Mouse (Mus musculus): ENCODE results near the gene Erap1. TPM values are rescaled to one million over a fixed set of nuclear protein-coding genes. Genes with fewer than 3 reads are reported as not detected.
A peak's percentile ranks its signal among the peaks of the same experiment; 100 is the strongest.
"Not testable (repeated sequence)": the region's sequence is repeated elsewhere in the genome, so short reads cannot be mapped to it uniquely, and the experiment has no call there.

Erap1 gene
- 10.6 and 16.8 TPM in 2 replicates for polyA plus RNA-seq (2014; fragmentation: Nextera tagmentation; extraction: Ambion mirVana)

DNA sequence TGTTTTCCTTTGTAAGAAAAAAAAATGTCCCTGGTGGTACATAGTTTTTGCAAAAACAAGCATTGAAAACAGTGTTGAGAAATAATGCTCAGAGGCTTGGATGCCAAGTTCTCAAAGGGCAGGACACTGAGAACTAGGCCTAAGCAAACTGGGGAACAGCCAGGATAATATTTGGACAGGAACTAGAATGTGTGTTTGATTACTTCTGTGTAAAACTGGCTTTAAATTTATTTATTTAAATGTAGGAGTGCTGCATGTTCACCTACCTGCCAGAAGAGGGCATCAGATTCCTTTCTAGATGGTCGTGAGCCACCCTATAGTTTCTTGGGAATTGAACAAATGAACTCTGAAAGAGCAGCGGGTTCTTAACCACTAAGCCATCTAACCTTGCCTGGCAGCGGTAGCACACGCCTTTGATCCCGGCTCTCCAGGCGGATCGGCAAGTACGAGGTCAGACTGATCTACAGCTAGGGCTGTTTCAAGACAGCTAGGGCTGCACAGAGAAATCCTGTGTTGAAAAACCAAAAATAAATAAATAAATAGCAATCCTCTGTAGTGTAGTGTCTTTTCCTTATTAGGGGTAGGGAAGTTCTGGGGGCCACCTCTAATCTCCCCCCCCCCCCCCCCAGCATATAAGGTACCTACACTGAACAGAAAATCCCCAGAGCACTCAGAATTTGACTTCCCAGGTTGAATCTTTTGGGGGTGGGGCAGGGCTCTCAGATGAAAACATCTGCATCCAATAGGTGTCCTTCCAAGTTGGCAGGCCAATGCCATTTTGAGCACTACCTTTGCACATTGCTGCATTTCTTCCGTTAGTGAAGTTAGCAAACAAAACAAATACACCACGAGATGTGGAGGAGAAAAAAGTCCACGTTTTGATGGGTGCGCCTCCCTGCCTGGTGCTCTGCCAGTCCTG is at the start of gene Erap1:
Gene Erap1, plus strand, starts transcription at position 776 of the 919 bp plus-strand sequence.
- Histone ChIP-seq H3K4me3 (ENCODE audit: low read length) (peak within 1 kb of the TSS; percentile 83), H3K4me2 (replicated peaks; ENCODE audit: low read depth, low read length) (peak within 1 kb of the TSS; percentile 58), H3K9me3 (ENCODE audit: control insufficient read depth, low read length) (no peaks in the 10 kb centered on the region), H3K36me3 (ENCODE audit: control insufficient read depth, insufficient read depth, low read length) (no peaks in the 10 kb centered on the region), H3K27ac (ENCODE audit: low read depth, low read length) (peak within 1 kb of the TSS; percentile 94), H3K9ac (ENCODE audit: low read depth, low read length) (peak within 1 kb of the TSS; percentile 94), H3K4me1 (ENCODE audit: control insufficient read depth, insufficient read depth, low read length) (no peaks in the 10 kb centered on the region), H3K27me3 (ENCODE audit: control insufficient read depth, insufficient read depth, low read length) (no peaks in the 10 kb centered on the region)
- peak; percentile 56 for ATAC-seq (ENCODE audit: low FRiP score, low TSS enrichment)
- under 1% methylated on average over 12 of the region's 12 CpGs for WGBS

- not testable (repeated sequence) for H3K4me3 ChIP-seq (ENCODE audit: low read length); H3K4me2 ChIP-seq (replicated peaks; ENCODE audit: low read depth, low read length); H3K36me3 ChIP-seq (ENCODE audit: control insufficient read depth, insufficient read depth, low read length); H3K27me3 ChIP-seq (ENCODE audit: control insufficient read depth, insufficient read depth, low read length); H3K4me1 ChIP-seq (ENCODE audit: control insufficient read depth, insufficient read depth, low read length); ATAC-seq (ENCODE audit: low FRiP score, low TSS enrichment); H3K9ac ChIP-seq (ENCODE audit: low read depth, low read length); H3K27ac ChIP-seq (ENCODE audit: low read depth, low read length); H3K9me3 ChIP-seq (ENCODE audit: control insufficient read depth, low read length)
- 66% methylated on average over 12 of the region's 12 CpGs for whole genome bisulfite sequencing
These were observed 48.0 kb upstream of the Erap1 start for GRCm38 (mm10) chr13:74591401-74591821.

- not testable (repeated sequence) for H3K4me3 ChIP-seq (ENCODE audit: low read length); H3K36me3 ChIP-seq (ENCODE audit: control insufficient read depth, insufficient read depth, low read length); H3K27me3 ChIP-seq (ENCODE audit: control insufficient read depth, insufficient read depth, low read length); H3K4me1 ChIP-seq (ENCODE audit: control insufficient read depth, insufficient read depth, low read length); ATAC-seq (ENCODE audit: low FRiP score, low TSS enrichment); H3K4me2 ChIP-seq (replicated peaks; ENCODE audit: low read depth, low read length); H3K9ac ChIP-seq (ENCODE audit: low read depth, low read length); H3K27ac ChIP-seq (ENCODE audit: low read depth, low read length); H3K9me3 ChIP-seq (ENCODE audit: control insufficient read depth, low read length)
- WGBS = 83% methylated on average over 2 of the region's 2 CpGs
These were observed 47.5 kb upstream of the Erap1 start for GRCm38 (mm10) chr13:74591828-74592227.

DNA sequence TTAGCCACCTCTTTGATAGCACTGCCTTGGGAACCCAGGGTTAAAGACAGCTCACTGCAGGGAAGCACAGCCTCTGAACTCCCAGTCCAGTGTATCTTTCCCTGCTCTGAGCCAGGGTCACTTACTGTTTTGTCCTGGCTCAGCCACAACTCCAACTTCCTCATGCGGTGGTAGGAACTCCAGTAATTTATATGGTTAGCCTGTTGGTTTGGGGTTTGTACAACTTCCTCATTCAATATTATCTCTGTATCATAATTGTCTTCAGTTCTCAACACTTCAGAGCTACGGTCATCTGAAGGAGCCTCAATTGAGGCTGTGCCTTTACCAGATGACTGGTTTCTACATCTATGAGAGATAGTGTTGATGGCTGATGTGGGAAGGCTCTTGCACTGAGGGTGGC is 42.3 kb upstream of the Erap1 start:
- 90% methylated on average over 2 of the region's 2 CpGs for WGBS
- ATAC-seq (ENCODE audit: low FRiP score, low TSS enrichment); H3K9me3 ChIP-seq (ENCODE audit: control insufficient read depth, low read length); H3K9ac ChIP-seq (ENCODE audit: low read depth, low read length); H3K27me3 ChIP-seq (ENCODE audit: control insufficient read depth, insufficient read depth, low read length); H3K4me1 ChIP-seq (ENCODE audit: control insufficient read depth, insufficient read depth, low read length); H3K4me2 ChIP-seq (replicated peaks; ENCODE audit: low read depth, low read length); H3K27ac ChIP-seq (ENCODE audit: low read depth, low read length); H3K36me3 ChIP-seq (ENCODE audit: control insufficient read depth, insufficient read depth, low read length); H3K4me3 ChIP-seq (ENCODE audit: low read length): not testable (repeated sequence)

- not testable (repeated sequence) for H3K27me3 ChIP-seq (ENCODE audit: control insufficient read depth, insufficient read depth, low read length); H3K4me3 ChIP-seq (ENCODE audit: low read length); H3K9ac ChIP-seq (ENCODE audit: low read depth, low read length); H3K27ac ChIP-seq (ENCODE audit: low read depth, low read length); ATAC-seq (ENCODE audit: low FRiP score, low TSS enrichment); H3K36me3 ChIP-seq (ENCODE audit: control insufficient read depth, insufficient read depth, low read length); H3K4me1 ChIP-seq (ENCODE audit: control insufficient read depth, insufficient read depth, low read length); H3K4me2 ChIP-seq (replicated peaks; ENCODE audit: low read depth, low read length); H3K9me3 ChIP-seq (ENCODE audit: control insufficient read depth, low read length)
- WGBS = no CpG with 5 or more reads among the region's 1 CpGs
These were observed 37.6 kb upstream of the Erap1 start for GRCm38 (mm10) chr13:74601776-74602175.

- H3K27me3 ChIP-seq (ENCODE audit: control insufficient read depth, insufficient read depth, low read length); H3K4me1 ChIP-seq (ENCODE audit: control insufficient read depth, insufficient read depth, low read length); H3K36me3 ChIP-seq (ENCODE audit: control insufficient read depth, insufficient read depth, low read length); H3K9me3 ChIP-seq (ENCODE audit: control insufficient read depth, low read length): not testable (repeated sequence)
- 18% methylated on average over 22 of the region's 22 CpGs for WGBS
- Histone ChIP-seq H3K4me2 (replicated peaks; ENCODE audit: low read depth, low read length) (peak overlapping the region; percentile 51), H3K9ac (ENCODE audit: low read depth, low read length) (peak overlapping the region; percentile 35; the same call in 1 of the 2 replicates), H3K27ac (ENCODE audit: low read depth, low read length) (peak overlapping the region; percentile 75), H3K4me3 (ENCODE audit: low read length) (peak overlapping the region; percentile 42)
- peak; percentile 99 for ATAC-seq (ENCODE audit: low FRiP score, low TSS enrichment)
These were observed 22.0 kb upstream of the Erap1 start for GRCm38 (mm10) chr13:74617163-74618019.

DNA sequence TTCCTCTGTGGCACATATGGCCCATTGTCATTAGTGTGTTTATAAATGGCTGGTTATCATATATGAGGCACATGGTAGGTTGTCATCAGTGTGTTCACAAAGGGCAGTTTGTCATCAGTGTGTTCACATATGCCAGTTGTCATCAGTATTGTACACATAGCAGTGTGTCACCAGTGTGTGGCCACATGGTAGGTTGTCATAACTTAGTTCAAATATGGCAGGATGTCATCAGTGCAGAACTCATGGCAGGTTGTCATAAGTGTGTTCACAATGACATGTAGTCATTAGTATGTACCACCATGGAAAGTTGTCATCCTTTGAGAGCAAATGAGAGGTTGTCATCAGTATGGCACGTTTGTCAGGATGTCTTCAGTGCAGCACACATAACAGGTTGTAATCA is 7.0 kb upstream of the Erap1 start:
- H3K27me3 ChIP-seq (ENCODE audit: control insufficient read depth, insufficient read depth, low read length) = no peaks in the 10 kb centered on the region
- H3K4me3 ChIP-seq (ENCODE audit: low read length) = no peak overlapping the region
- no peak overlapping the region for H3K27ac ChIP-seq (ENCODE audit: low read depth, low read length)
- no peak overlapping the region for H3K4me2 ChIP-seq (replicated peaks; ENCODE audit: low read depth, low read length)
- no peak for ATAC-seq (ENCODE audit: low FRiP score, low TSS enrichment)
- no peaks in the 10 kb centered on the region for H3K36me3 ChIP-seq (ENCODE audit: control insufficient read depth, insufficient read depth, low read length)
- H3K4me1 ChIP-seq (ENCODE audit: control insufficient read depth, insufficient read depth, low read length) = no peaks in the 10 kb centered on the region
- no peaks in the 10 kb centered on the region for H3K9me3 ChIP-seq (ENCODE audit: control insufficient read depth, low read length)
- WGBS = 63% methylated on average over 1 of the region's 1 CpGs
- H3K9ac ChIP-seq (ENCODE audit: low read depth, low read length) = no peak overlapping the region

- H3K9ac ChIP-seq (ENCODE audit: low read depth, low read length) = no peak overlapping the region
- WGBS = 75% methylated on average over 3 of the region's 3 CpGs
- ATAC-seq (ENCODE audit: low FRiP score, low TSS enrichment) = no peak
These were observed 6.5 kb upstream of the Erap1 start for GRCm38 (mm10) chr13:74632857-74633256.

More at GRCm38 (mm10) chr13:74632857-74633256, 6.5 kb upstream of the Erap1 start:
- no peak overlapping the region for H3K4me2 ChIP-seq (replicated peaks; ENCODE audit: low read depth, low read length)
- no peak overlapping the region for H3K4me3 ChIP-seq (ENCODE audit: low read length)
- no peak overlapping the region for H3K27ac ChIP-seq (ENCODE audit: low read depth, low read length)
- H3K36me3 ChIP-seq (ENCODE audit: control insufficient read depth, insufficient read depth, low read length) = no peaks in the 10 kb centered on the region
- no peaks in the 10 kb centered on the region for H3K27me3 ChIP-seq (ENCODE audit: control insufficient read depth, insufficient read depth, low read length)
- no peaks in the 10 kb centered on the region for H3K9me3 ChIP-seq (ENCODE audit: control insufficient read depth, low read length)
- no peaks in the 10 kb centered on the region for H3K4me1 ChIP-seq (ENCODE audit: control insufficient read depth, insufficient read depth, low read length)
